Mouse (Mus musculus) right cerebral cortex, postnatal 25 days (tissue): Measurements from ENCODE around the gene Ccr1.
A peak's percentile ranks its signal among the peaks of the same experiment; 100 is the strongest.
"Not testable (repeated sequence)": the region's sequence is repeated elsewhere in the genome, so short reads cannot be mapped to it uniquely, and the experiment has no call there.

Experiments used
- DNase-seq: peaks from one replicate; pipeline ENCODE4 v3.0.0; 2022

The Ccr1 gene

GRCm38 (mm10) chr9:123968290-123968912, at the start of gene Ccr1:
Gene Ccr1 (minus strand): TSS chr9:123968692.
- no peak for DNase-seq

- DNase-seq: no peak
Measured at GRCm38 (mm10) chr9:124016048-124016447, 47.6 kb upstream of the Ccr1 start.

- no peak for DNase-seq
Measured at GRCm38 (mm10) chr9:124014985-124015652, 46.6 kb upstream of the Ccr1 start.

GRCm38 (mm10) chr9:124013270-124013669, 44.8 kb upstream of the Ccr1 start:
- DNase-seq: no peak

- DNase-seq: no peak
Measured at GRCm38 (mm10) chr9:124012691-124013090, 44.2 kb upstream of the Ccr1 start.

GRCm38 (mm10) chr9:123999784-124000183, 31.3 kb upstream of the Ccr1 start:
- DNase-seq: no peak

GRCm38 (mm10) chr9:123997719-123998118, 29.2 kb upstream of the Ccr1 start:
- no peak for DNase-seq

GRCm38 (mm10) chr9:123991312-123991906, 22.9 kb upstream of the Ccr1 start:
- DNase-seq: peak; percentile 6

GRCm38 (mm10) chr9:123989671-123990070, 21.2 kb upstream of the Ccr1 start:
- DNase-seq: no peak

- no peak for DNase-seq
Measured at GRCm38 (mm10) chr9:123986217-123986616, 17.7 kb upstream of the Ccr1 start.

- DNase-seq: no peak
Measured at GRCm38 (mm10) chr9:123984943-123985342, 16.5 kb upstream of the Ccr1 start.

- no peak for DNase-seq
Measured at GRCm38 (mm10) chr9:123982720-123983119, 14.2 kb upstream of the Ccr1 start.

GRCm38 (mm10) chr9:123981909-123982308, 13.4 kb upstream of the Ccr1 start:
- DNase-seq: no peak

GRCm38 (mm10) chr9:123980858-123981475, 12.5 kb upstream of the Ccr1 start:
- not testable (repeated sequence) for DNase-seq

- no peak for DNase-seq
Measured at GRCm38 (mm10) chr9:123978308-123978707, 9.8 kb upstream of the Ccr1 start, which contains the start of gene Ccr1l1. Gene Ccr1l1 (minus strand): TSS chr9:123978408.

GRCm38 (mm10) chr9:123976876-123977663, 8.6 kb upstream of the Ccr1 start:
- no peak for DNase-seq

GRCm38 (mm10) chr9:123975630-123976029, 7.1 kb upstream of the Ccr1 start:
- DNase-seq: no peak

GRCm38 (mm10) chr9:123966858-123967495, 1.5 kb downstream of the Ccr1 start:
- DNase-seq: not testable (repeated sequence)

GRCm38 (mm10) chr9:123964776-123965175, 3.7 kb downstream of the Ccr1 start:
- DNase-seq: no peak

GRCm38 (mm10) chr9:123960161-123960560, 8.3 kb downstream of the Ccr1 start:
- DNase-seq: no peak

- no peak for DNase-seq
Measured at GRCm38 (mm10) chr9:123957911-123958413, 10.5 kb downstream of the Ccr1 start.

- DNase-seq: no peak
Measured at GRCm38 (mm10) chr9:123956892-123957291, 11.6 kb downstream of the Ccr1 start.
